Mouse (Mus musculus) monocyte, adult 59 days (primary cell): ENCODE measurements around the gene Rps6ka4. TPM values are rescaled to one million over a fixed set of nuclear protein-coding genes. Genes with fewer than 3 reads are reported as not detected.

ENCODE experiments used
- total RNA-seq, 2 experiments: library from RNA; stranded (reverse); gene quantifications; one replicate each; pipeline ENCODE4 v1.2.4; 2023

The Rps6ka4 gene
- 10 to 100 TPM; 44.6 to 47.2 TPM for total RNA-seq

DNA sequence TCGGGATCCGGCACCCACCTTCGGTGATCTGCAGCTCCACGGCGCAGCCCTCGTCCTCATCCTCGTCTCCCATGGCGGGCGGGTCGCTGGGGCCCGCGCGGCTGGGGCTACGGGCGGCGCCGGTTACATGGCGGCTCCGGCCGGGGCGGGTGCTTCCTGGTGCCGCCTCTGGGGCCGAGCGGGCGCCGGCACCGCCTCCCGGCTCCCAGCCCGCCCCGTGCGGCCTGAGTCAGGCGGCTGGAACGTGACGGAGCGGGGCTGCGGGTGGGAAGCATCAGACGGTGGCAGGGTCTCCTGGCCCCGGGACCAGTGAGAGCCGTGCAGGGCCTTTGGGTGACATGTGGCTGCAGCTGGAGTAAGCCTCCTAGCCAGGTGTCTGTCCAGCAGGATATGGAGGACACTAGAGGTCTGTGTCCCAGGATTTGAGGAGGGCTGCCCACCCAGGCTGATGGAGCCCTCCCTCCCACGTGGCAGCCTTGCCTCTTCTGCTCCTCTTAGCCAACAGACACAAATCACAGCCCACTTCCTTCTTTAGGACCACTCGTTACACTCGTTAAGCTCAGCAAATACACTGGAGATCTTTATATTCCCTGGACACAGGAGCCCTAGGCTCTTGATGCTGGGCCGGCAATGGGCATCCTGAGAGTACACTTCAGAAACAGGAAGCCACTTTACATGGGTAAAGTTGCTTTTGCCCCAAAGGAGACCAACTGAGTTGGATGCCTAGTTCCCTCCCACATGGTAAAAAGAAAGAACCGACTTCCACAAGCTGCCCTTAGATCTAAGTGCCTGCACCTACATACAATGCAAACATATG is at the start of gene Rps6ka4:
Rps6ka4 (minus strand) TSS at position 162 of the 817 bp plus-strand sequence.

GRCm38 (mm10) chr19:6858031-6858430 is 17.6 kb upstream of the Rps6ka4 start, which contains the start of gene Ccdc88b:
Gene Ccdc88b, minus strand, starts transcription at chr19:6858211.

Other genes starting within 250 kb of the Rps6ka4 start
- 100 to 1,000 TPM in 1 of 2 experiments, 10 to 100 TPM in 1; 90.6 to 102 TPM for gene Ccdc88b, start 17.6 kb upstream of the Rps6ka4 start, total RNA-seq
- gene Trmt112, start 69.1 kb upstream of the Rps6ka4 start, total RNA-seq: 100 to 1,000 TPM; 148 to 158 TPM
- gene Prdx5, start 69.5 kb upstream of the Rps6ka4 start, total RNA-seq: 100 to 1,000 TPM; 664 to 666 TPM
- 10 to 100 TPM; 51.8 to 51.9 TPM for gene Esrra, start 81.2 kb upstream of the Rps6ka4 start, total RNA-seq
- not detected for gene Catsperz, start 84.7 kb upstream of the Rps6ka4 start, total RNA-seq
- not detected for gene Kcnk4, start 93.9 kb upstream of the Rps6ka4 start, total RNA-seq
- 10 to 100 TPM; 23.4 to 30.4 TPM for gene Bad, start 101.2 kb upstream of the Rps6ka4 start, total RNA-seq
- 10 to 100 TPM; 29.9 to 30.8 TPM for gene Gpr137, start 101.8 kb upstream of the Rps6ka4 start, total RNA-seq
- gene Ppp1r14b, start 134.3 kb upstream of the Rps6ka4 start, total RNA-seq: 10 to 100 TPM; 54.6 to 62.8 TPM
- 10 to 100 TPM; 33.4 to 35.2 TPM for gene Plcb3, start 135.8 kb upstream of the Rps6ka4 start, total RNA-seq
- gene Fkbp2, start 139.9 kb upstream of the Rps6ka4 start, total RNA-seq: 10 to 100 TPM; 46.1 to 59.4 TPM
- gene Vegfb, start 147.0 kb upstream of the Rps6ka4 start, total RNA-seq: 10 to 100 TPM in 1 of 2 experiments, 1 to 10 TPM in 1; 9.7 to 12.2 TPM
- 10 to 100 TPM; 22.5 to 25.3 TPM for gene Dnajc4, start 151.9 kb upstream of the Rps6ka4 start, total RNA-seq
- gene Nudt22, start 155.5 kb upstream of the Rps6ka4 start, total RNA-seq: 10 to 100 TPM; 11.1 to 16.9 TPM
- gene Trpt1, start 155.5 kb upstream of the Rps6ka4 start, total RNA-seq: 1 to 10 TPM; 1.4 to 1.9 TPM
- gene Fermt3, start 178.8 kb upstream of the Rps6ka4 start, total RNA-seq: 100 to 1,000 TPM; 282 to 286 TPM
- gene Stip1, start 199.3 kb upstream of the Rps6ka4 start, total RNA-seq: 10 to 100 TPM; 61.2 to 64.6 TPM
- 1 to 10 TPM; 6.4 to 8.0 TPM for gene Macrod1, start 216.2 kb upstream of the Rps6ka4 start, total RNA-seq